Mouse (Mus musculus): Measurements from ENCODE around the gene Tdrd9.

GRCm38 (mm10) chr12:111971231-111971686, at the start of gene Tdrd9:
- TF ChIP-seq CTCF (conservative IDR thresholded peaks at IDR 0.05; ENCODE audit: insufficient read depth, insufficient read length, low read depth, low read length) (no peak), POLR2A (IDR thresholded peaks at IDR 0.05; ENCODE audit: low read depth, low read length) (no peak)

Data from kidney, adult 2 months (tissue).